Mouse (Mus musculus) cortical plate, adult 2 months (tissue): Measurements from ENCODE around the gene Zfp354b.

Experiments used
- CTCF ChIP-seq: fragments of 200-500 bp; IDR thresholded peaks from 2 replicates; pipeline ENCODE4 v1.5.1; 2011; ENCODE audit warnings: mild to moderate bottlenecking, control low read depth, low read length; ENCODE audit not compliant: insufficient read depth; ENCODE audit errors: extremely low read depth
- POLR2A ChIP-seq: fragments of 200-500 bp; IDR thresholded peaks from 2 replicates; pipeline ENCODE4 v1.6.1; 2011; ENCODE audit warnings: mild to moderate bottlenecking, low read length, control low read depth; ENCODE audit not compliant: insufficient read depth; ENCODE audit errors: extremely low read depth

DNA sequence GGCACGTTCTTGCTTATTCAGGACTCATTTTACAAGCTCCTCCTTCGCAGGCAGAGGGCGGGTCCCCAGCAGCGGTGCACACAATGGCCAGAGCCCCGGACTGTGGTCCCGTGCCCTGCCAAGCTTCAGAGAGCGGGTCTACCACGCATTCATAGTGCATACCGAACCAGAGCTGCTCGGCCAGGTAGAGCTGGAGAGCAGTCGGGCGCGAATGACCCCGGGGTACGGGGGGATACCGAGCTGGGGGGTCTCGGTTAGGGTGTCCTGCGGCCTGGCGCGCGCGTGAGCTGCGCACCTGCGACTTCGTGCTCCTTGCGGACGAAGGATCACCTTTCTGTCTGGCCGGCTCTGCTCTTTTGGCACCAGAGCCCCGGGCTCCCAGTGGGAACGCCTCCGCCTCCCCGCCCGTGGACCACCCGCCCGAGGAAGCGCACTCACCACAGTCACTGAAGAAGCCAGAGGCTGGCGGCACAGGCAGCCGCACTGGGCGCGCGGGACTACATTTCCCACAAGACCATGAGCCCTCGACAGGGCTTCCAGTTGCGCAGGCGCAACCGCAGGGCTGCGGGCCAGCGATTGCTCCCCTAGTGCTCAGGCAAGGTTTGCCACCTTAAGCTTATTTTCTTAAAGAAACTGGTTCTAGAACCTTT lies 15.6 kb downstream of the Zfp354b start, which contains the start of gene Zfp2:
- TF ChIP-seq POLR2A (peak; percentile 73; the same call in 1 of the 2 replicates), CTCF (peak; percentile 53)
